Mouse (Mus musculus): ENCODE results near the gene Cdr2.

- TF ChIP-seq CTCF (IDR thresholded peaks at IDR 0.05), result no peak
- 0 out of 2 replicates have a peak, but pooled peaks have one; percentile 26 for TF ChIP-seq EP300 (IDR thresholded peaks at IDR 0.05)
Observed at GRCm38 (mm10) chr7:120917279-120917591, 64.9 kb downstream of the Cdr2 start.

Data from lung, postnatal 0 days (tissue).